Mouse (Mus musculus) brain, embryonic 14.5 days (tissue): Measurements from ENCODE around the gene Tcte1.

ENCODE experiments used
- CTCF ChIP-seq: fragments of 200-500 bp; IDR thresholded peaks from 2 replicates; pipeline ENCODE4 v1.5.1; 2012; ENCODE audit warnings: inconsistent platforms, mild to moderate bottlenecking, moderate library complexity, borderline replicate concordance; ENCODE audit not compliant: insufficient read depth, insufficient read length; ENCODE audit errors: extremely low read depth
- POLR2A ChIP-seq: fragments of 200-500 bp; IDR thresholded peaks from 2 replicates; pipeline ENCODE4 v1.6.1; 2012; ENCODE audit warnings: mild to moderate bottlenecking, inconsistent platforms, borderline replicate concordance; ENCODE audit not compliant: poor library complexity, insufficient read depth, insufficient read length, severe bottlenecking; ENCODE audit errors: extremely low read depth

- TF ChIP-seq CTCF, result no peak
- TF ChIP-seq POLR2A, result no peak
Measured at GRCm38 (mm10) chr17:45502324-45502723, 20.9 kb upstream of the Tcte1 start.
